In genomic region chr14:20082536-20083325, GRCm38 (mm10) we compare ENCODE assay signal across 8 mouse cellular contexts. TPM values are rescaled to one million over a fixed set of nuclear protein-coding genes. Genes with fewer than 3 reads are reported as not detected.
A peak's percentile ranks its signal among the peaks of the same experiment; 100 is the strongest.
DNase-seq lines count a peak whose midpoint lies in the region; ATAC-seq and TF ChIP-seq lines count a peak whose summit lies in the region.

No protein-coding gene starts in this region.

- H3K9ac ChIP-seq in hindbrain, postnatal 0 days (replicated peaks; ENCODE audit: low read length): peak overlapping the region; percentile 61

- peak; percentile 94 for ATAC-seq in common myeloid progenitor, adult 5-6 weeks (replicated peaks; ENCODE audit: low read depth, poor library complexity, severe bottlenecking)
- ATAC-seq in hindbrain, postnatal 0 days: peak; percentile 98
- ATAC-seq in megakaryocyte, adult 5-6 weeks (ENCODE audit: poor library complexity, severe bottlenecking): peak; percentile 95

- H3K4me1 ChIP-seq in hindbrain, postnatal 0 days (ENCODE audit: insufficient read depth, low read length): 0 out of 2 replicates have a peak, but pooled peaks cover 9% of the 10 kb centered on the region

- H3K27me3 ChIP-seq in hindbrain, postnatal 0 days (ENCODE audit: insufficient read depth, low read length): no peaks in the 10 kb centered on the region

- no peak for TF ChIP-seq CTCF in gastrocnemius, adult 2 months (IDR thresholded peaks at IDR 0.05)
- TF ChIP-seq CTCF in hindbrain, postnatal 0 days (IDR thresholded peaks at IDR 0.05; ENCODE audit: low read depth): peak; percentile 5; the same call in 1 of the 2 replicates
- TF ChIP-seq CTCF in left cerebral cortex, adult 2 months (IDR thresholded peaks at IDR 0.05): no peak

- peak overlapping the region; percentile 96 for H3K27ac ChIP-seq in gastrocnemius, adult 2 months
- peak overlapping the region; percentile 95 for H3K27ac ChIP-seq in hindbrain, postnatal 0 days
- peak overlapping the region; percentile 87 for H3K27ac ChIP-seq in left cerebral cortex, adult 2 months

- peak; percentile 98 for DNase-seq in ZHBTc4 (ENCODE audit: low read depth, low spot score)
- DNase-seq in gastrocnemius, adult 2 months: peak; percentile 92
- peak; percentile 97 for DNase-seq in hindbrain, postnatal 0 days (ENCODE audit: low spot score)
- DNase-seq in left cerebral cortex, adult 2 months (ENCODE audit: extremely low spot score in 1 of 2, low spot score in 2 of 2): peak; percentile 91
- DNase-seq in right cerebral cortex, adult 2 months (ENCODE audit: low spot score in 2 of 2): peak; percentile 95
- DNase-seq in urinary bladder, postnatal 14 days (ENCODE audit: low spot score): peak; percentile 94

- H3K9me3 ChIP-seq in hindbrain, postnatal 0 days (ENCODE audit: low read length): no peaks in the 10 kb centered on the region

- WGBS in hindbrain, postnatal 0 days: 3% methylated on average over 54 of the region's 56 CpGs

- peak overlapping the region; percentile 68 for H3K4me2 ChIP-seq in hindbrain, postnatal 0 days (ENCODE audit: low read depth, low read length)

- peak overlapping the region; percentile 89 for H3K4me3 ChIP-seq in gastrocnemius, adult 2 months
- peak overlapping the region; percentile 43 for H3K4me3 ChIP-seq in hindbrain, postnatal 0 days (ENCODE audit: low read length)
- H3K4me3 ChIP-seq in left cerebral cortex, adult 2 months: peak overlapping the region; percentile 50

- H3K36me3 ChIP-seq in hindbrain, postnatal 0 days (ENCODE audit: insufficient read depth, low read length): no peaks in the 10 kb centered on the region

- intact Hi-C loops in gastrocnemius, adult 2 months (cut with DNase I): no loop called here
- intact Hi-C loops in left cerebral cortex, adult 2 months (cut with DNase I): no loop called here

RNA-seq across cellular contexts. Expression of gene Saysd1, which starts 55.6 kb away (rescaled TPM):
- 2.1 and 2.2 TPM in 2 replicates for total RNA-seq in common myeloid progenitor, adult 5-6 weeks (2017)
- 1 to 10 TPM; 2.9 to 3.2 TPM for total RNA-seq in gastrocnemius, adult 2 months (2021)
- total RNA-seq in hindbrain, postnatal 0 days (2014; rRNA removed): 4.8 and 6.8 TPM in 2 replicates
- 9.8 and 11.4 TPM in 2 replicates for polyA plus RNA-seq in hindbrain, postnatal 0 days (2015; fragmentation: Nextera tagmentation; extraction: Ambion mirVana)
- 1 to 10 TPM; 4.3 to 4.7 TPM for total RNA-seq in left cerebral cortex, adult 2 months (2021)
- 3.9 and 4.1 TPM in 2 replicates for total RNA-seq in megakaryocyte, adult 5-6 weeks (2015)
- 1.5 and 1.7 TPM in 2 replicates for total RNA-seq in megakaryocyte, adult 5-6 weeks (2017)

Comparison
In these comparisons a context has a peak if more than half of its experiments do, and no peak if none do; other contexts are left out.
1. Peak in every context shown above with its lines: DNase-seq, ATAC-seq, H3K4me3 ChIP-seq and H3K27ac ChIP-seq.